Mouse (Mus musculus) lung, embryonic 15.5 days (tissue): ENCODE data around the gene Upf1. TPM values are rescaled to one million over a fixed set of nuclear protein-coding genes. Genes with fewer than 3 reads are reported as not detected.
A peak's percentile ranks its signal among the peaks of the same experiment; 100 is the strongest.

ENCODE experiments used
- ATAC-seq: fragments of 200-750 bp; cut with Nextera tagmentation; 2 replicates; pipeline ENCODE4 v1.8.0; 2017; ENCODE audit warnings: moderate number of reproducible peaks, borderline replicate concordance; ENCODE audit not compliant: low FRiP score, low TSS enrichment; ENCODE audit errors: extremely low read depth
- H3K27ac ChIP-seq: fragments of 300-500 bp; sonication (generic); 2 replicates; pipeline ENCODE4 v1.5.1; 2015; ENCODE audit warnings: moderate library complexity, mild to moderate bottlenecking, inconsistent platforms
- H3K27me3 ChIP-seq: fragments of 300-500 bp; sonication (generic); 2 replicates; pipeline ENCODE4 v1.6.1; 2015; ENCODE audit warnings: inconsistent platforms
- H3K36me3 ChIP-seq: fragments of 300-500 bp; sonication (generic); 2 replicates; pipeline ENCODE4 v1.6.1; 2015; ENCODE audit warnings: inconsistent platforms
- H3K4me1 ChIP-seq: fragments of 300-500 bp; sonication (generic); 2 replicates; pipeline ENCODE4 v1.6.1; 2015; ENCODE audit warnings: inconsistent platforms
- H3K4me2 ChIP-seq: fragments of 300-500 bp; sonication (generic); 2 replicates; pipeline ENCODE4 v1.6.1; 2015; ENCODE audit warnings: inconsistent platforms, mild to moderate bottlenecking, moderate library complexity
- H3K4me3 ChIP-seq: fragments of 300-500 bp; sonication (generic); 2 replicates; pipeline ENCODE4 v1.5.1; 2015; ENCODE audit warnings: mild to moderate bottlenecking, inconsistent platforms
- H3K9ac ChIP-seq: fragments of 300-500 bp; sonication (generic); 2 replicates; pipeline ENCODE4 v1.6.1; 2015; ENCODE audit warnings: inconsistent platforms
- H3K9me3 ChIP-seq: fragments of 300-500 bp; sonication (generic); 2 replicates; pipeline ENCODE4 v1.6.1; 2016; ENCODE audit warnings: inconsistent platforms
- WGBS: fragments of 180-500 bp; shearing (Covaris S2); methylation state at CpG from one replicate; pipeline ENCODE4 v1.1.7; 2015; 5-methylcytosine and 5-hydroxymethylcytosine counted together
- polyA plus RNA-seq: library from polyadenylated mRNA; unstranded; fragments of >200 nt; fragmentation: Nextera tagmentation; extraction: Ambion mirVana; gene quantifications from 2 replicates; pipeline ENCODE4 v1.2.1, GENCODE M21; 2015

Gene Upf1
- polyA plus RNA-seq, 1 experiment from 2014 or later = 17.3 TPM

GRCm38 (mm10) chr8:70354004-70354403, 926 bp upstream of the Upf1 start:
- no peak for ATAC-seq
- peak overlapping the region; percentile 95 for H3K4me2 ChIP-seq
- 58% methylated on average over 4 of the region's 4 CpGs for WGBS

DNA sequence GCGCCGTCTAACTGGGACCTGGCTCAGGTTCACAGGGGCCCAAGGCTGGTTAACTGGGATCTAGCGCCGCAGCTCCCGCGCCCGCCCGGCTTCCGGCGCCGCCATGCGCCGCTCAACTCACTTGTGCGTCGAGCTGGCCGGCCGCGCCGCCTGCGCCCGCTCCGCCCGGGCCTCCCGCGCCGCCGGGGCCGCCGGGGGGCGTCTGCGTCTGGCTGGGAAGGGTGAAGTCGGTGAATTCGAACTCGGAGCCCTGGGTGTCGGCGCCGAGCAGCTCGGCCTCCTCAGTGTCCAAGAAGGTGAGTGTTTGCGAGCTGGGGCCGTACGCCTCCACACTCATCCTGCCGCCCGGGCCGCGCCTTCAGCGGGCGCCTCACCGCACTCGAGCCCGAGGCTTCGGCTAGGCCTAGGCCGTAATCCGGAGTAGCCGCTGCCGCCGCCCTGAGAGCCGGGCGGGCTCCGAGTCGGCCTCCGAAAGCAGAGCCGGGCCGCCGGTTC, 374 bp downstream of the Upf1 start:
- Histone ChIP-seq H3K4me2 (peak overlapping the region; percentile 95), H3K9ac (peak overlapping the region; percentile 97), H3K36me3 (peaks cover 14% of the 10 kb centered on the region), H3K27ac (peak overlapping the region; percentile 94), H3K4me3 (peak overlapping the region; percentile 89), H3K4me1 (peaks cover 47% of the 10 kb centered on the region), H3K9me3 (no peaks in the 10 kb centered on the region), H3K27me3 (no peaks in the 10 kb centered on the region)
- WGBS = under 1% methylated on average over 64 of the region's 64 CpGs
- ATAC-seq = peak; percentile 47

More at GRCm38 (mm10) chr8:70354004-70354403, 926 bp upstream of the Upf1 start:
- no peaks in the 10 kb centered on the region for H3K9me3 ChIP-seq
- peak overlapping the region; percentile 52 for H3K9ac ChIP-seq
- H3K4me3 ChIP-seq = peak overlapping the region; percentile 89
- H3K27ac ChIP-seq = peak overlapping the region; percentile 59
- no peaks in the 10 kb centered on the region for H3K27me3 ChIP-seq
- peaks cover 4% of the 10 kb centered on the region for H3K36me3 ChIP-seq
- peaks cover 36% of the 10 kb centered on the region for H3K4me1 ChIP-seq

- H3K4me3 ChIP-seq = peak overlapping the region; percentile 89
- H3K36me3 ChIP-seq = peaks cover 14% of the 10 kb centered on the region
- no peaks in the 10 kb centered on the region for H3K9me3 ChIP-seq
- peaks cover 48% of the 10 kb centered on the region for H3K4me1 ChIP-seq
- ATAC-seq = no peak
- H3K9ac ChIP-seq = peak overlapping the region; percentile 97
- peak overlapping the region; percentile 95 for H3K4me2 ChIP-seq
- 10% methylated on average over 3 of the region's 3 CpGs for WGBS
- no peaks in the 10 kb centered on the region for H3K27me3 ChIP-seq
- peak overlapping the region; percentile 94; the same call in 1 of the 2 replicates for H3K27ac ChIP-seq
These were observed 1.1 kb downstream of the Upf1 start for GRCm38 (mm10) chr8:70352000-70352384.

DNA sequence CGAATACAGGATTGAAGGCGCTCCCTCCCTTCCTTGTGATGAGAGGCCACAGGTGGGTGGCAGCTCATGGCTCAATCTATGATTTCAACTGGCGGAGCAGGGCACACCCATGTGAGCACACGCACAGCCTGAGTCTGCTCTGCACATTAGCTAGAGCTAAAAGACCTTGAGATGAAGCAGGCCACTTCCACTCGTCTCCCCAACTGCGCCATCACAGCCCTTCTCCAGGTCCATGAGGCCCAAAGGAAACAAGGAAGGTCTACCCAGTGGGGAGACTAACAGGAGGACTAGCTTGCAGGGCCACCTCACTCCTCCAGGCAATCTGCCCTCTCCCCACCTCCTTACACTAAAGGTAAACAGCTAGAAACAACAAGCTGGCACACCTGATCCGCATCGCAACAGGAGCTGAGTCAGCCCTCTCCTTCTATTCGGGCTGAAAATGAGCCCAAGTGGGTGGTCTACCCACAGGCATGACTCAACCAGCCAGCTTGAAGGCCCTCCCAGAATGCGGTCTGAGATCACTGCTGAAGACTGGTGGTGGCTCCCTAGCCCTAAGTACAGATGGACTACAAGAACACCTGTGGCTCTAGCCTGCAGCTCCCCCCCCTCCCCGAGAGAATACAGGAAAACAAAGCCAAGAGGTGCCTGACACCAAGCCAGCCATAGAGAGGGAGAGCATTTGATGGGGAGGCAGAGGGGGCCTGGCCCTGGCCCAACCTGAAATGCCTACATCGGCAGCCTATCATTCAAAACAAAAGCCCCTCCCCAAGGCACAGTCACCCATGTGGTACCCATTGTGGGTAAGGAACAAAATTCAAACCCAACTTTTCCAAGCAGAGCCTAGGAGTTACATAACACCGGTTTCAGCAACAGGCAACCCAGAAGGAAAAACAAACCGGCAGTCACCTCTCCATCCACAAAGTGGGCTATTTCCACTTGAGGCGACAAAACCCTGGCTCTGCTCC, 1.8 kb downstream of the Upf1 start:
- Histone ChIP-seq H3K9me3 (no peaks in the 10 kb centered on the region), H3K27ac (peak overlapping the region; percentile 21; the same call in 1 of the 2 replicates), H3K4me3 (peak overlapping the region; percentile 89), H3K4me1 (peaks cover 48% of the 10 kb centered on the region), H3K4me2 (peak overlapping the region; percentile 95), H3K36me3 (peaks cover 19% of the 10 kb centered on the region), H3K9ac (peak overlapping the region; percentile 97), H3K27me3 (no peaks in the 10 kb centered on the region)
- no peak for ATAC-seq
- WGBS = 40% methylated on average over 15 of the region's 15 CpGs

DNA sequence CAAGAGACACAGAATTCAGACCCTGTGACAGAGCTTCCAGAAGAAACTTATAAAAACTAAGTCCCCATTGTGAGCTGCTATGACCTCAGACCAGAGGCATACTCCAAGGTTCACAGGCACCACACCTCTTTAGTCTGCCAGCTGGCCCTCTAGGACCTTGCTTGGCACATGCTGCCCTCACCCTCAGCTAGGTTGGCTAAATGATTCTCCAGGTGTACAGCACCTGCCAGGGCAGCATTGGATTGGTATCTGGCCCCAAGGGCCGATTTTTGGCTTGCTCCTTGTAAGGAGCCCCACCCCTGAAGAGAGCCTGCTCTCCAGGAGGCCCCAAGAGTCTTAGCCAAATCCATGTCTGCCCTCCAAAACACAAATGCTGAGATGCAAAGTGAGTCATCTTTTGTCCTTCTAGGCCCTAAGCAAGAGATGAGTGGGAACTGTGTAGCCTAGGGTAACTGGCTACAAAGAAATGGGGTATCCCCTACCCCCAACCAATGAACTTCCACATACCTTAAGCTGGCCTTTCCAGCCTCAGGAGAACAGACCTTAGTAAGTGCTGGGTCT, 5.1 kb downstream of the Upf1 start:
- H3K27me3 ChIP-seq = no peaks in the 10 kb centered on the region
- H3K4me2 ChIP-seq = no peak overlapping the region
- no peak overlapping the region for H3K4me3 ChIP-seq
- no peak for ATAC-seq
- no peak overlapping the region for H3K27ac ChIP-seq
- peaks cover 38% of the 10 kb centered on the region for H3K4me1 ChIP-seq
- H3K9me3 ChIP-seq = no peaks in the 10 kb centered on the region
- WGBS = 59% methylated on average over 1 of the region's 1 CpGs
- no peak overlapping the region for H3K9ac ChIP-seq
- peaks cover 34% of the 10 kb centered on the region for H3K36me3 ChIP-seq

DNA sequence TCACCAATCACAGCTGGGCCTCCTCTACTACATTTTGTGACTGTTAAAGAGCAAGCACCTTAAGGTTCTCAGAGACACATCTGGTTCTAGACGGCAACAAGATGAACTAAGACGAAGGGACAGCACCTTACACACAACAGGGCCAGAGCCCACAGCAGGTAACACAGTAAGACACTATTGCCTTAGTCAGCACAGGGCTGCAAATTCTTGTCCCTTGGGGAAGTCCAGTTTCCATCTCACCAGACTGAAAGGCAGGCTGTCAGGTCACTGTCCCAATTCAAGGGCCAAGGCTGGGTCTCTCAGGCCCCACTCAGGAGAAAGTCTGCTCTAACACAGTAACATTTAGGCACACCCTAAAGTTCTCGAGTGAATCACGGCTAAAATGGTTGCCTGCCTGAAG, 5.6 kb downstream of the Upf1 start:
- ATAC-seq = no peak
- Histone ChIP-seq H3K4me3 (no peak overlapping the region), H3K27me3 (no peaks in the 10 kb centered on the region), H3K27ac (no peak overlapping the region), H3K9ac (no peak overlapping the region), H3K4me2 (no peak overlapping the region), H3K9me3 (no peaks in the 10 kb centered on the region), H3K36me3 (peaks cover 39% of the 10 kb centered on the region), H3K4me1 (peaks cover 38% of the 10 kb centered on the region)
- 74% methylated on average over 4 of the region's 4 CpGs for WGBS

DNA sequence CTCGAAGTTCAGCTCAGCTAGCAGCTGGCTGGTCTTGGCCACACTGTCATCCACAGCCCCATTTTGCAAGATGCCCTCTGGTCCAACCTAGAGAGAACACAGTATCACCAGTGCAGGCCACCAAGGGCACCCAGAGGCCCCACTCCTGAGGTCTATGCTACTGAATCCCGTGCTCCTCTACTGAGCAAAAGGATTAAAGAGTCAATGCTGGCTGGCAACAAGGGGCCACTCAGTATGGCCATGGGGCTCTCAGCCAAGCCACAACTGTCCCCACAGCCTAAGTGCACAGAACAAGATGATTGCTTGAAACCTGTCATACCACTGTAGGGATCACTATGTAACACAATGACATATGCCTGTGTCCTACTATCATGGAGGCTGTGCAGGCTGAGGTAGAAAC, 8.8 kb downstream of the Upf1 start:
- no peak overlapping the region for H3K4me2 ChIP-seq
- no peak overlapping the region for H3K4me3 ChIP-seq
- H3K36me3 ChIP-seq = peaks cover 69% of the 10 kb centered on the region
- 84% methylated on average over 2 of the region's 2 CpGs for WGBS
- no peak overlapping the region for H3K9ac ChIP-seq
- no peak for ATAC-seq
- peaks cover 15% of the 10 kb centered on the region for H3K4me1 ChIP-seq
- no peak overlapping the region for H3K27ac ChIP-seq
- no peaks in the 10 kb centered on the region for H3K27me3 ChIP-seq
- no peaks in the 10 kb centered on the region for H3K9me3 ChIP-seq

DNA sequence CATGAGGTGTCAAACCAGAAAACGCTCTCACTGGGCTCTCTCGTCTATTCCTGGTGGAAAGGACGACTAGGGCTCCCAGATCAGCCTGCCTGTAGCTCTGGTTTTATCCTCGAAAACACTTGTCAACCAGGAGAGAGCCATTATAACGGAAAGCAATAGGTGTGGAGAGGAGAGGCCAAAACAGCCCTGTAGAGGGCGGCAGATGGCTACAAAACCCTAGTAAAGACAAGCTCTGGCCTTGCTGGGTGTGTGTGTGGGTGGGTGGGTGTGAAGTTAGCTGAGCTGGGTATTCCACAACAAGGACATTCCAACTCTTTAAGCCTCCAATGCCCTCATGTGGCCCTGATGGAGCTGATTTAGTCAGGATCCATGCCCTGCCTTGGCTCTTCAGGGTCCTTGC, 9.4 kb downstream of the Upf1 start:
- no peak overlapping the region for H3K4me2 ChIP-seq
- no peak; the same call in 1 of the 2 replicates for ATAC-seq
- H3K9ac ChIP-seq = no peak overlapping the region
- H3K9me3 ChIP-seq = no peaks in the 10 kb centered on the region
- H3K36me3 ChIP-seq = peaks cover 69% of the 10 kb centered on the region
- H3K4me3 ChIP-seq = no peak overlapping the region
- no peaks in the 10 kb centered on the region for H3K27me3 ChIP-seq
- WGBS = 52% methylated on average over 6 of the region's 6 CpGs
- H3K27ac ChIP-seq = no peak overlapping the region
- peaks cover 9% of the 10 kb centered on the region; the same call in 1 of the 2 replicates for H3K4me1 ChIP-seq

DNA sequence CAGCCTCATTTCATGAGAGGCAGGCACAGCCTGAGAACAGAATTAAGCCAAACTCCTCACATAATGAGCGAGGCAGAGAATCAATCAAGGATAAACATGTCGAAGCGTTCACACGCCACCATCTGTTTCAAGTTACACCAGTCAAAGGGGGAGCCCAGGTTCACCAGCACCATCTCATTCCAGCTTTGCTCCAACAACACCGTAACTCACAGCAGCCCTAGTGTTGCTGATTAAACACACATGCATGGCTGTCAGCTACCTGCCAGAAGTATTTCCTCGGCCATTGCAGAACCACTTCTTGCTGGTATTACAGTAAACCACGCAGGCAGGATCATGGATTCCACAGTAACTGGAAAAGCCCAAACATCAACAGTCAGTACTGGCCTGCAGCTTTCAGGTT, 10.0 kb downstream of the Upf1 start:
- peaks cover 69% of the 10 kb centered on the region for H3K36me3 ChIP-seq
- H3K9ac ChIP-seq = no peak overlapping the region
- no peak for ATAC-seq
- H3K27me3 ChIP-seq = no peaks in the 10 kb centered on the region
- 0 out of 2 replicates have a peak, but pooled peaks cover 3% of the 10 kb centered on the region for H3K4me1 ChIP-seq
- no peak overlapping the region for H3K27ac ChIP-seq
- H3K4me3 ChIP-seq = no peak overlapping the region
- WGBS = 66% methylated on average over 7 of the region's 7 CpGs
- H3K4me2 ChIP-seq = no peak overlapping the region
- H3K9me3 ChIP-seq = no peaks in the 10 kb centered on the region

- Histone ChIP-seq H3K4me2 (no peak overlapping the region), H3K9me3 (no peaks in the 10 kb centered on the region), H3K36me3 (peaks cover 79% of the 10 kb centered on the region), H3K9ac (no peak overlapping the region), H3K4me3 (no peak overlapping the region), H3K27me3 (no peaks in the 10 kb centered on the region), H3K27ac (no peak overlapping the region), H3K4me1 (no peaks in the 10 kb centered on the region)
- ATAC-seq = no peak
- 81% methylated on average over 14 of the region's 14 CpGs for WGBS
These were observed 11.1 kb downstream of the Upf1 start for GRCm38 (mm10) chr8:70342007-70342406.

DNA sequence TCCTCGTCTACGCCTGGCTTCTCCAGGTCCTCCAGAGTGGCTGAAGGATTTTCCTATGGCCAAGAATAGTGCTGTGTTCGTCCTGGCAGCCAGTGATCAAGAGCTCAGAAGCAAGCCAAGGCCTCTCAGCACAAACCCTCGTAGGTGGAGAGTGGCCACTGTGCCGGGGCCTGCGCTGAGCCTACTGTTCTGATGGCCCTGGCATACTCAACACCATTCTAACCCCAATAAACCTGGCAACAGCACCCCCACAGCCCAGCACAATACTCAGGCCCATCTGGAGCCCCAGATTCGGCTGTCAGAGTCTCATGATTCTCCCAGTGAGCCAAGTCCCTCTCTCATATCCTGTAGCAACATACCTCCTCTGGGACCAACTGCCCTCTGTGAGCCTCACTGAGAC, 12.4 kb downstream of the Upf1 start:
- 82% methylated on average over 7 of the region's 7 CpGs for WGBS
- Histone ChIP-seq H3K27me3 (no peaks in the 10 kb centered on the region), H3K9me3 (no peaks in the 10 kb centered on the region), H3K4me3 (no peak overlapping the region), H3K27ac (no peak overlapping the region), H3K4me1 (no peaks in the 10 kb centered on the region), H3K4me2 (no peak overlapping the region), H3K9ac (no peak overlapping the region), H3K36me3 (peaks cover 83% of the 10 kb centered on the region)
- ATAC-seq = no peak

DNA sequence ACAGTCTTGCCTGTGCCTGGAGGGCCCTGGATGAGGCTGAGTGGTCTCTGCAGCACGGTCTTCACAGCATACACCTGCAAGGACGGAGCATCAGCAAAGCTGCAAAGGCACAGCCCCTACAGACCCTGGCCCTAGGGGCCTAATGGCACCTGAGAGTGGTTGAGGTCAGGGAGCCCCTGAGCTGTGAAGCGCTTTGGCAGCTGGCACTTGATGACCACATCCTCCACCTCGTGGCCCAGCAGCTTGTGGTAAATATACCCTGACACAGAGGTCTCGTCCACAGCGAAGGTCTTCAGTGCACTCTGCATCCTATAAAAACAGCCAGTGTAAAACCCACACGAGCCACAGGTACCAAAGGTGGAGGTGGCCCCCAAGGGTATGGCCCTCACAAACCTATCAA, 14.1 kb downstream of the Upf1 start:
- no peak overlapping the region for H3K4me3 ChIP-seq
- H3K4me1 ChIP-seq = no peaks in the 10 kb centered on the region
- H3K9ac ChIP-seq = no peak overlapping the region
- 85% methylated on average over 7 of the region's 7 CpGs for WGBS
- peaks cover 99% of the 10 kb centered on the region for H3K36me3 ChIP-seq
- H3K9me3 ChIP-seq = no peaks in the 10 kb centered on the region
- ATAC-seq = no peak
- H3K27me3 ChIP-seq = no peaks in the 10 kb centered on the region
- H3K4me2 ChIP-seq = no peak overlapping the region
- H3K27ac ChIP-seq = no peak overlapping the region
